Mouse (Mus musculus): ENCODE data around the gene Gm11032. TPM values are rescaled to one million over a fixed set of nuclear protein-coding genes. Genes with fewer than 3 reads are reported as not detected.

Gm11032 gene
- polyA plus RNA-seq, 1 experiment: not detected

- no peak for TF ChIP-seq CTCF (IDR thresholded peaks at IDR 0.05; ENCODE audit: borderline replicate concordance, control insufficient read depth, extremely low read depth, insufficient read depth, low read length, poor library complexity)
- no peak for TF ChIP-seq POLR2A (IDR thresholded peaks at IDR 0.05; ENCODE audit: control insufficient read depth, extremely low read depth, insufficient read depth, low read length, poor library complexity)
- Histone ChIP-seq H3K4me1 (replicated peaks; ENCODE audit: control insufficient read depth, insufficient read depth, low read length) (0 out of 2 replicates have a peak, but pooled peaks cover 4% of the 10 kb centered on the region), H3K27me3 (ENCODE audit: control insufficient read depth, insufficient read depth, low read length) (no peaks in the 10 kb centered on the region), H3K27ac (ENCODE audit: control insufficient read depth, insufficient read depth, low read length) (0 out of 2 replicates have a peak overlapping the region, but pooled peaks have one; percentile 13), H3K36me3 (ENCODE audit: control insufficient read depth, insufficient read depth, low read length) (no peaks in the 10 kb centered on the region), H3K4me3 (ENCODE audit: control insufficient read depth, insufficient read depth, low read length) (peak overlapping the region; percentile 85)
- DNase-seq: no peak
- WGBS: under 1% methylated on average over 45 of the region's 45 CpGs
Observed at GRCm38 (mm10) chr11:4593849-4594607, 25.8 kb upstream of the Gm11032 start.

DNA sequence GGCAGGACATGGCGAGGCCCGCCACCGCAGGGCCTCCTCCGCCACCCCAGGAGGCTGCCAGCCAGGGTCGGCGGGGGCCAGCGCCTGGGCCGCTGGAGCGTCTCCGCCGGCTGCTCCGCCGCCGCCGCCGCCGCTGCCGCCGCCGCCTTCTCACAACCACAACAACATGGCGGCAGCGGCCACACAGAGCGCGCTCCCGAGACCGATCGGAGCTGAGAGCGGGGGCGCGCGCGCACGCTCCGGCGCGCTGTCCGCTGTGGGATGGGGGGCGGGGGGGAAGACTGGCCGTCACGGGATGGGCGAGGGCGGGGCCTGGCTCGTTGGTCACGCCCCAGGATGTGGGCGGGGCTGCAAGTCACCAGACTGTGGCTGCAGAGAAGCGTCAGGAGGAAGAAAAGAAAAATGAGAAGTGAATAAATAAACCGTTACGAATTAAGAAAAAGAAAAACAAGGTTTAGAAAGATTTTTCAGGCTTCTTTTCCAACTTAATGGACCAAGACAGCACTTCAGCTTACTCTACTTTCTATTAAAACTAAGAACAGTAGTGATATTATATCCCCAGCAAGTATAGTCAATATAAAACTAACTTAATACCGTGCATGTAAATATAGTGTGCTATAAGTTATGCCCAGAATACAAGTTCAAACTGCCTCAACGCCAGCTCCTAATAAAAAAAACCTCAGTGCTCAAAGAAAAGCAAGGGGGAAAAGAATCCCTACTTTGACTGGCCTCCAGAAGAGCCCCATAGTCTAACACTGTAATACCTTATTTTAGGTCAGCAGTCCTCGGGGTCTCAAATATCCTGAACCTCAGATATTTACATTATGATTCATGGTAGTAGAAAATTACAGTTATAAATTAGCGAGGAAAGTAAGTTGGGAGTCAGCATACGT lies 25.0 kb upstream of the Gm11032 start, which contains the start of gene Mtmr3:
Mtmr3 (minus strand) TSS at position 256 of the 893 bp plus-strand sequence.
- no peaks in the 10 kb centered on the region for H3K27me3 ChIP-seq (ENCODE audit: control insufficient read depth, insufficient read depth, low read length)
- TF ChIP-seq POLR2A (IDR thresholded peaks at IDR 0.05; ENCODE audit: control insufficient read depth, extremely low read depth, insufficient read depth, low read length, poor library complexity) (peak; percentile 86), CTCF (IDR thresholded peaks at IDR 0.05; ENCODE audit: borderline replicate concordance, control insufficient read depth, extremely low read depth, insufficient read depth, low read length, poor library complexity) (peak; percentile 63; the same call in 1 of the 2 replicates)
- DNase-seq: peak; percentile 98
- peak within 1 kb of the TSS; percentile 85 for H3K4me3 ChIP-seq (ENCODE audit: control insufficient read depth, insufficient read depth, low read length)
- H3K4me1 ChIP-seq (replicated peaks; ENCODE audit: control insufficient read depth, insufficient read depth, low read length): 0 out of 2 replicates have a peak, but pooled peaks cover 4% of the 10 kb centered on the region
- 0 out of 2 replicates have a peak within 1 kb of the TSS, but pooled peaks have one; percentile 13 for H3K27ac ChIP-seq (ENCODE audit: control insufficient read depth, insufficient read depth, low read length)
- no peaks in the 10 kb centered on the region for H3K36me3 ChIP-seq (ENCODE audit: control insufficient read depth, insufficient read depth, low read length)
- WGBS: 2% methylated on average over 53 of the region's 53 CpGs

- H3K4me3 ChIP-seq (ENCODE audit: control insufficient read depth, insufficient read depth, low read length): no peak overlapping the region
- 87% methylated on average over 2 of the region's 2 CpGs for WGBS
Observed at GRCm38 (mm10) chr11:4598411-4598810, 21.5 kb upstream of the Gm11032 start.

DNA sequence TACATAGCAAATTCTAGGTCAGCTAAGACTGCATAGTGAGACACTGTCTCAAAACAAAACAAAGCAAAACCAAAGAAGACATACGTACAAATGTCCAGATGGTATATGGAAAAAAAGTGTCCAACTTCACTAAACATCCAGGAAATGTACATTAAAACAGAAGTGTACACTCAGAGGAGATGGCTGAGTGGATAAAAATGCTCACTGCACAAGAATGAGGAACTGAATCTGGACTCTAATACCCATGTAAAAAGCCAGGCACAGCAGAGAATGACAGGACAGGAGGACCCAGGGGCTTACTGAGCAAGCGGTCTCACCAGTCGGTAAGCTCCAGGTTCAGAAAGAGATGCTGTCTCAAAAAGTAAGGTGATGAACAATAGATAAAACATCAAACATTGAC lies 20.0 kb upstream of the Gm11032 start:
- H3K36me3 ChIP-seq (ENCODE audit: control insufficient read depth, insufficient read depth, low read length): no peaks in the 10 kb centered on the region
- H3K4me3 ChIP-seq (ENCODE audit: control insufficient read depth, insufficient read depth, low read length): no peak overlapping the region
- DNase-seq: no peak
- 76% methylated on average over 3 of the region's 3 CpGs for WGBS
- no peak for TF ChIP-seq CTCF (IDR thresholded peaks at IDR 0.05; ENCODE audit: borderline replicate concordance, control insufficient read depth, extremely low read depth, insufficient read depth, low read length, poor library complexity)
- TF ChIP-seq POLR2A (IDR thresholded peaks at IDR 0.05; ENCODE audit: control insufficient read depth, extremely low read depth, insufficient read depth, low read length, poor library complexity): no peak
- no peak overlapping the region for H3K27ac ChIP-seq (ENCODE audit: control insufficient read depth, insufficient read depth, low read length)
- no peaks in the 10 kb centered on the region for H3K27me3 ChIP-seq (ENCODE audit: control insufficient read depth, insufficient read depth, low read length)
- peaks cover 7% of the 10 kb centered on the region for H3K4me1 ChIP-seq (replicated peaks; ENCODE audit: control insufficient read depth, insufficient read depth, low read length)

More at GRCm38 (mm10) chr11:4598411-4598810, 21.5 kb upstream of the Gm11032 start:
- no peak for DNase-seq
- Histone ChIP-seq H3K27me3 (ENCODE audit: control insufficient read depth, insufficient read depth, low read length) (no peaks in the 10 kb centered on the region), H3K4me1 (replicated peaks; ENCODE audit: control insufficient read depth, insufficient read depth, low read length) (peaks cover 7% of the 10 kb centered on the region), H3K36me3 (ENCODE audit: control insufficient read depth, insufficient read depth, low read length) (no peaks in the 10 kb centered on the region), H3K27ac (ENCODE audit: control insufficient read depth, insufficient read depth, low read length) (no peak overlapping the region)
- TF ChIP-seq CTCF (IDR thresholded peaks at IDR 0.05; ENCODE audit: borderline replicate concordance, control insufficient read depth, extremely low read depth, insufficient read depth, low read length, poor library complexity) (no peak), POLR2A (IDR thresholded peaks at IDR 0.05; ENCODE audit: control insufficient read depth, extremely low read depth, insufficient read depth, low read length, poor library complexity) (no peak)

DNA sequence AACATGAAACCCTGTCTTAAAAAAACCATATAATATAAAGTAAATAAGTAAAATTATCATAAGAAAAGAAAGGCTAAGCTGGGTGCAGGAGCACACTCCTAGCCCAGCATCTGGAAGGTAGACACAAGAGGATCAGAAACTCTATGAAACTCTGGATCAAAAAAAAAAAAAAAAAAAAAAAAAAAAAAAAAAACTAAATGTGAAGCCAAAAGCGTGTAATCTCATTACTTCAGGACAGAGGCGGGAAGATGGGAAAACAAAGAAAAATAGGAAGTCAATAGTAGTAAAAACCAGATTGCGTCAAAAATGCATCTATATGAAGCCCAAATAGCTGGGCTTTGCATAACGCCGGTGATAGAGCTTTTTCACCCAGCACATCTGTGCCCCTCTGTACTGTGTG lies 18.0 kb upstream of the Gm11032 start:
- H3K27me3 ChIP-seq (ENCODE audit: control insufficient read depth, insufficient read depth, low read length): no peaks in the 10 kb centered on the region
- TF ChIP-seq CTCF (IDR thresholded peaks at IDR 0.05; ENCODE audit: borderline replicate concordance, control insufficient read depth, extremely low read depth, insufficient read depth, low read length, poor library complexity): no peak
- no peak for TF ChIP-seq POLR2A (IDR thresholded peaks at IDR 0.05; ENCODE audit: control insufficient read depth, extremely low read depth, insufficient read depth, low read length, poor library complexity)
- H3K4me1 ChIP-seq (replicated peaks; ENCODE audit: control insufficient read depth, insufficient read depth, low read length): peaks cover 7% of the 10 kb centered on the region
- no peaks in the 10 kb centered on the region for H3K36me3 ChIP-seq (ENCODE audit: control insufficient read depth, insufficient read depth, low read length)
- H3K4me3 ChIP-seq (ENCODE audit: control insufficient read depth, insufficient read depth, low read length): no peak overlapping the region
- 81% methylated on average over 5 of the region's 5 CpGs for WGBS
- H3K27ac ChIP-seq (ENCODE audit: control insufficient read depth, insufficient read depth, low read length): no peak overlapping the region
- DNase-seq: no peak
